Mouse (Mus musculus) neural tube, embryonic 12.5 days (tissue): ENCODE results near the gene Adck1. TPM values are rescaled to one million over a fixed set of nuclear protein-coding genes. Genes with fewer than 3 reads are reported as not detected.
A peak's percentile ranks its signal among the peaks of the same experiment; 100 is the strongest.

Source experiments
- ATAC-seq: fragments of 200-750 bp; cut with Nextera tagmentation; 2 replicates; pipeline ENCODE4 v1.8.0; 2017; ENCODE audit warnings: low read depth, mild to moderate bottlenecking, moderate TSS enrichment, moderate library complexity; ENCODE audit not compliant: low FRiP score
- H3K27ac ChIP-seq: fragments of 300-500 bp; sonication (generic); 2 replicates; pipeline ENCODE4 v1.5.1; 2016
- H3K27me3 ChIP-seq: fragments of 300-500 bp; sonication (generic); replicated peaks from 2 replicates; pipeline ENCODE4 v1.6.1; 2016; ENCODE audit warnings: mild to moderate bottlenecking
- H3K36me3 ChIP-seq: fragments of 300-500 bp; sonication (generic); 2 replicates; pipeline ENCODE4 v1.6.1; 2016; ENCODE audit warnings: mild to moderate bottlenecking
- H3K4me1 ChIP-seq: fragments of 300-500 bp; sonication (generic); 2 replicates; pipeline ENCODE4 v1.6.1; 2016
- H3K4me2 ChIP-seq: fragments of 300-500 bp; sonication (generic); replicated peaks from 2 replicates; pipeline ENCODE4 v1.6.1; 2016; ENCODE audit warnings: mild to moderate bottlenecking
- H3K4me3 ChIP-seq: fragments of 300-500 bp; sonication (generic); 2 replicates; pipeline ENCODE4 v1.5.1; 2016
- H3K9ac ChIP-seq: fragments of 300-500 bp; sonication (generic); 2 replicates; pipeline ENCODE4 v1.6.1; 2016; ENCODE audit warnings: mild to moderate bottlenecking
- H3K9me3 ChIP-seq: fragments of 300-500 bp; sonication (generic); 2 replicates; pipeline ENCODE4 v1.6.1; 2016; ENCODE audit warnings: mild to moderate bottlenecking
- WGBS: fragments of 180-500 bp; shearing (Covaris S2); methylation state at CpG from one replicate; pipeline ENCODE4 v1.1.7; 2016; 5-methylcytosine and 5-hydroxymethylcytosine counted together
- polyA plus RNA-seq: library from polyadenylated mRNA; unstranded; fragments of >200 nt; fragmentation: Nextera tagmentation; extraction: Ambion mirVana; gene quantifications from 2 replicates; pipeline ENCODE4 v1.2.1, GENCODE M21; 2016

Adck1 gene
- polyA plus RNA-seq, 1 experiment from 2014 or later: 23.6 TPM

GRCm38 (mm10) chr12:88432277-88432676 lies 71.9 kb downstream of the Adck1 start:
- 84% methylated on average over 4 of the region's 4 CpGs for WGBS
- Histone ChIP-seq H3K9ac (no peak overlapping the region), H3K9me3 (no peaks in the 10 kb centered on the region), H3K4me2 (no peak overlapping the region), H3K4me1 (peaks cover 4% of the 10 kb centered on the region; the same call in 1 of the 2 replicates), H3K4me3 (no peak overlapping the region), H3K27me3 (no peaks in the 10 kb centered on the region), H3K36me3 (no peaks in the 10 kb centered on the region; the same call in 1 of the 2 replicates), H3K27ac (no peak overlapping the region)
- no peak for ATAC-seq

- no peaks in the 10 kb centered on the region for H3K9me3 ChIP-seq
- H3K4me2 ChIP-seq: no peak overlapping the region
- no peaks in the 10 kb centered on the region; the same call in 1 of the 2 replicates for H3K36me3 ChIP-seq
- H3K27ac ChIP-seq: no peak overlapping the region
- no peak for ATAC-seq
- H3K4me1 ChIP-seq: no peaks in the 10 kb centered on the region
- H3K9ac ChIP-seq: no peak overlapping the region
- H3K4me3 ChIP-seq: no peak overlapping the region
- WGBS: 95% methylated on average over 7 of the region's 7 CpGs
- H3K27me3 ChIP-seq: no peaks in the 10 kb centered on the region
Observed at GRCm38 (mm10) chr12:88433171-88433570, 72.8 kb downstream of the Adck1 start.

DNA sequence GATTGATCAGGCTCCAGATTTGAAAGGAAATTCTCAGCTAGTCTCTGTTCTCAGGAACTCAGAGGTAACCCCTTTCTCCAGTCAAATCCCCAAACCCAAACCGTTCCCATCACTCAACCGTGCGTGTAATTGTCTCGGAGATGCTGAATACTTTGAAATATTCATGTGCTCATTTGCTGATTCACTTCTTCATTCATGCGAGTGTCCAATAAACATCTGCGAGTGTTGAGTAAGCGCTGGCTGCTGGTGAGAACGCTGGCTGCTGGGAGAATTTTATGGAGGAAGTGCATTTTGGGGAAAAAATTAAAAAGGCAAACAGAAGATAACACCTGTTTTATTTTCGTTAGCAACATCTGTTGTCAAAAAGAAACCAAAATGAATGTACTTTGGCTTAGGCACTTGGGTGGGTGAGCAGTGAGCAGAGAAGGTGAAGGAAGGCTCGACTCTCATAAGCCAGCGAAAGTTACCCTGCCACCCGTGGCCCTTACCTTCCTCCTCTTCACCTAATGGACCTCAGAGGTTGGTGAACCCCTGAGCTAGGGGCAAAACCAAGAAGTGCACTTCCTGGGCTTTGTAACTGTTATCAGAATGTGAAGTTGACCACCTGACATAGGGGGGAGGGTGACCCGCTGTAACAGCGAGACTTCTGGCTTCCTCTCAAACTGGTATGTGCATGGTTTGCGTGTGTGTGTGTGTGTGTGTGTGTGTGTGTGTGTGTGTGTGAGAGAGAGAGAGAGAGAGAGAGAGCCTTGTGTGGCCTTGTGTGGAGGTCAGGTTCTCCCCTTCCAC lies 76.8 kb downstream of the Adck1 start:
- 83% methylated on average over 15 of the region's 15 CpGs for WGBS

GRCm38 (mm10) chr12:88441922-88442809 lies 81.8 kb downstream of the Adck1 start:
- 72% methylated on average over 14 of the region's 14 CpGs for WGBS
- Histone ChIP-seq H3K9ac (no peak overlapping the region), H3K27me3 (no peaks in the 10 kb centered on the region), H3K4me3 (no peak overlapping the region), H3K9me3 (no peaks in the 10 kb centered on the region), H3K36me3 (no peaks in the 10 kb centered on the region; the same call in 1 of the 2 replicates), H3K4me1 (no peaks in the 10 kb centered on the region), H3K27ac (no peak overlapping the region), H3K4me2 (no peak overlapping the region)
- peak; percentile 31; the same call in 1 of the 2 replicates for ATAC-seq

More for the DNA sequence above, 76.8 kb downstream of the Adck1 start:
- ATAC-seq: no peak
- no peaks in the 10 kb centered on the region for H3K4me1 ChIP-seq
- H3K36me3 ChIP-seq: no peaks in the 10 kb centered on the region
- H3K9ac ChIP-seq: no peak overlapping the region
- no peaks in the 10 kb centered on the region for H3K9me3 ChIP-seq
- H3K27ac ChIP-seq: no peak overlapping the region
- no peak overlapping the region for H3K4me2 ChIP-seq
- H3K27me3 ChIP-seq: no peaks in the 10 kb centered on the region
- no peak overlapping the region for H3K4me3 ChIP-seq

- no peak overlapping the region for H3K27ac ChIP-seq
- H3K4me2 ChIP-seq: no peak overlapping the region
- peaks cover 4% of the 10 kb centered on the region; the same call in 1 of the 2 replicates for H3K36me3 ChIP-seq
- no peaks in the 10 kb centered on the region for H3K9me3 ChIP-seq
- ATAC-seq: no peak
- no peaks in the 10 kb centered on the region for H3K4me1 ChIP-seq
- 90% methylated on average over 5 of the region's 5 CpGs for WGBS
- no peak overlapping the region for H3K4me3 ChIP-seq
- no peaks in the 10 kb centered on the region for H3K27me3 ChIP-seq
- H3K9ac ChIP-seq: no peak overlapping the region
Observed at GRCm38 (mm10) chr12:88444040-88444439, 83.7 kb downstream of the Adck1 start.

DNA sequence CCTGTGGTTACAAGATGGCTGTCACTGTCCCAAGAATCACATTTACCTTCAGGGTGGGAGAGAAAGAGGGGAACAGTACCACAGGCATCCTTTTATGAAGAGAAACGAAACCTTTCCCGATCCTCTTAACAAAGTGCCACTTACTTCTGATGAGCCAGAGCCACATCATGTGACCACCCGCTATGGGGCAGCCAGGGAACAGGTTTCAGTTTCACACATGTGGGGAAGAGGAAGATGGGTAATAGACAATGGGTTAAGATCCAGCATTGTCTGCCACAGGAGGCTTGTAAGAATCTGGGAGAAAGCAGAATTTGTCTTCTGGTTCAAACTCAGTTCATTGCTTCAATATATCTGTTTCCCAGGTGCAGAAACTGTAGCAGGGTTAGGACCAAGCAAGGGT lies 85.1 kb downstream of the Adck1 start:
- H3K27ac ChIP-seq: no peak overlapping the region
- H3K9ac ChIP-seq: no peak overlapping the region
- H3K9me3 ChIP-seq: no peaks in the 10 kb centered on the region
- ATAC-seq: no peak
- no peaks in the 10 kb centered on the region for H3K27me3 ChIP-seq
- no peak overlapping the region for H3K4me2 ChIP-seq
- no peaks in the 10 kb centered on the region for H3K4me1 ChIP-seq
- H3K4me3 ChIP-seq: no peak overlapping the region
- H3K36me3 ChIP-seq: peaks cover 4% of the 10 kb centered on the region; the same call in 1 of the 2 replicates
- 90% methylated on average over 3 of the region's 3 CpGs for WGBS

DNA sequence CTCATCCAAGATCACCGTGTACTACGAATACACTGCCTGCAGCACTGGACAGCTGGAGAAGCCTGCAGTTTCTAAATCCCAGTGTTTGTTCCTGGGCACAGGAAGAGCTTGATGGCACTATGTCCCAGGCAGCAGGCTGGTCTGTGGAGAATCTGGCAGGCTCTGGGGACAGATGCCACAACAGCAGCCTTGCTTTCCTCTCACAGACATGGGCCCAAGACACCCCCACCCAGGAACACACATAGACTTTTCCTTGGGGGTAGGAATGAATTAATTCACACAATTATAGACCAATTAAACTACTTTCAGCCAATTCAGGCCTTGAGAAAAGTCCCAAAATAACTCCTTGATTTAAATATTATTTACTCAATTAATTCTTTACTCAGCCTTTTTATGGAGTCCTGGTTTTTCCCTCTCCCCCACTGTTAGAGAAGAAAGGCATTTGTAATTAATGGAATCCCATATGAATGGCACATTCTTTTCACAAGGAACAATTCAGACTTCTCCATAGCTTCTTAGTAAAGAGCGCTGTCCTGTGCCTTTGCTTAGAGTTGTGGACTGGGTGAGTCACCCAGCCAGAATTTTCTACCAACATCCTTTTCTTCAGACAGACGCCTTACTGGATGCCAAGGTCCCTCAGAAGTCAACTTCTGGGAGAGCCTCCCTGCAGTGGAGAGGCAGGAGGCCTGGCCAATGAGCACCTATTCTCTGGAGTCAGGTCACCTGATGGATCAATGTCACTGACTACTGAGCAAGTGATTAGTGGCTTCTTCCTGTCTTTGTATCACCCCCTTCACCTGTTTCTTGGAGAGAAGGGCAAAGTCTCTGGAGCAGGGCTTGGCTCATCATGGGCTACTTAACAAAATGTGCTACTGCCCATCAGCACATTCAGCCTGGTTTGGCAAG lies 90.6 kb downstream of the Adck1 start:
- Histone ChIP-seq H3K9me3 (no peaks in the 10 kb centered on the region), H3K4me1 (peaks cover 9% of the 10 kb centered on the region), H3K27ac (no peak overlapping the region), H3K36me3 (peaks cover 4% of the 10 kb centered on the region; the same call in 1 of the 2 replicates), H3K9ac (no peak overlapping the region), H3K27me3 (no peaks in the 10 kb centered on the region), H3K4me2 (no peak overlapping the region), H3K4me3 (no peak overlapping the region)
- ATAC-seq: no peak
- WGBS: 79% methylated on average over 4 of the region's 4 CpGs

DNA sequence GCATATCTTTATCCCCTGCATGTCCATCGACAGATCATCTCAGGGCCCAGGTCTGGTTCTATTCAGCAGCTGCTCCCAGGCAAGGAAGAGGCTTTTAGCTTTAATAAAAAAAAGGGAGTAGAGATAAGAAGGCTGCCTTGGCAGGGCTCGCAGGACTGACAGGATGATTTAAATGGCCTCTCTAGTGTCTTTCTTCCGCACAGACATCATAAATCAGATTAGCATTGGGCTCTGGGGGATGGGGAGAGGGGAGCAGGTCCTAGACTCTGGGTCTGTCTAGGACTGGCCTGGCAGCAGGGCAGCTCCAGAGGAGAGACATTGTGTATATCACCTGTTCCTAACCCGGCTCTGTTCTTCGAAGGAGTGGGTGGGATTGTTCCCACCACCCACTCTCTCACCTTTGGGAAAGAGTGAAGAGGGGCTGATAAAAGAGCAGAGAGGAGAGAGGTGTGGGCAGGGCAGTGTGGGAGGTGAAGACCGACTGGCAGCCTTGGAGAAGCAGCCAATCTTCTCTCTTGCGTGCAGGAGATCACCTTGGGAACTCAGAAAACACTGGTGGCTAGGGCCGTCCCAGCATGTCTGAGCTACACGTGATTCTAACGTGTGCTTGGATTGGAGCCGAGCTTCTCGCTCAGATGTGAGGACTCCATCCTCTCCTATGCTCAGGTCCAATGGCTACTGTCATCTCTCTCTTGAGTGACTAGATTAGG lies 94.5 kb downstream of the Adck1 start:
- ATAC-seq: peak; percentile 59
- Histone ChIP-seq H3K9me3 (no peaks in the 10 kb centered on the region), H3K4me1 (peaks cover 9% of the 10 kb centered on the region), H3K36me3 (no peaks in the 10 kb centered on the region), H3K4me2 (no peak overlapping the region), H3K4me3 (no peak overlapping the region), H3K27ac (no peak overlapping the region), H3K9ac (no peak overlapping the region), H3K27me3 (no peaks in the 10 kb centered on the region)
- WGBS: 70% methylated on average over 12 of the region's 12 CpGs

DNA sequence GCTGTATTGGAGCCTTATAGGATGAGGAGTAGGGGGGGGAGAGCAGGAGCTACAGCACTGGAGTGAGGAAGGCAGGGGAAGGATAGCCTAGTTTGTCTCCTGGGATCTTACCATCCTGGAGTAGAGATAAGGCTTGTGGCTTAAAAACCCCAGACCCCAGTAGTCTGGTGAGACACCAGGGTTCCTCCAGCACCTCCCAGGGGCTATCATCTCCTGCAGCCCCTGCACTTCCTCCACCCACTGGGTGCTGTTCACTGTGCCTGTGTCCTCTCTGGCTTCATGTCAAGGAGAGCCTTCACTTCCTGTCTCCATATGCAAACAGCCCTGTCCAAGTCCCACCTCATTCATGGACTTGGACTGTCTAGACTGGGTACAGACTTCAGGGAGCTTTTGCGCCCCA lies 96.7 kb downstream of the Adck1 start:
- no peak overlapping the region for H3K27ac ChIP-seq
- ATAC-seq: no peak
- H3K36me3 ChIP-seq: peaks cover 4% of the 10 kb centered on the region; the same call in 1 of the 2 replicates
- H3K4me2 ChIP-seq: no peak overlapping the region
- H3K9ac ChIP-seq: no peak overlapping the region
- H3K4me1 ChIP-seq: peaks cover 9% of the 10 kb centered on the region
- 89% methylated on average over 1 of the region's 1 CpGs for WGBS
- H3K9me3 ChIP-seq: no peaks in the 10 kb centered on the region
- H3K27me3 ChIP-seq: no peaks in the 10 kb centered on the region
- no peak overlapping the region for H3K4me3 ChIP-seq

- H3K9me3 ChIP-seq: no peaks in the 10 kb centered on the region
- no peak for ATAC-seq
Observed at GRCm38 (mm10) chr12:88458936-88459335, 98.6 kb downstream of the Adck1 start.

GRCm38 (mm10) chr12:88459461-88459860 lies 99.1 kb downstream of the Adck1 start:
- no peak overlapping the region for H3K4me3 ChIP-seq
- no peak for ATAC-seq
- no peaks in the 10 kb centered on the region for H3K27me3 ChIP-seq
- H3K27ac ChIP-seq: no peak overlapping the region
- WGBS: 86% methylated on average over 1 of the region's 1 CpGs
- H3K36me3 ChIP-seq: peaks cover 4% of the 10 kb centered on the region; the same call in 1 of the 2 replicates
- peaks cover 6% of the 10 kb centered on the region for H3K4me1 ChIP-seq
- H3K9ac ChIP-seq: no peak overlapping the region
- H3K9me3 ChIP-seq: no peaks in the 10 kb centered on the region
- H3K4me2 ChIP-seq: no peak overlapping the region

More at GRCm38 (mm10) chr12:88458936-88459335, 98.6 kb downstream of the Adck1 start:
- H3K4me2 ChIP-seq: no peak overlapping the region
- H3K9ac ChIP-seq: no peak overlapping the region
- WGBS: 93% methylated on average over 12 of the region's 12 CpGs
- no peaks in the 10 kb centered on the region for H3K27me3 ChIP-seq
- H3K36me3 ChIP-seq: peaks cover 4% of the 10 kb centered on the region; the same call in 1 of the 2 replicates
- no peak overlapping the region for H3K4me3 ChIP-seq
- H3K4me1 ChIP-seq: peaks cover 9% of the 10 kb centered on the region
- H3K27ac ChIP-seq: no peak overlapping the region
